Mouse (Mus musculus): Measurements from ENCODE around the gene Orai2.
"Not testable (repeated sequence)": the region's sequence is repeated elsewhere in the genome, so short reads cannot be mapped to it uniquely, and the experiment has no call there.

Orai2 gene

DNA sequence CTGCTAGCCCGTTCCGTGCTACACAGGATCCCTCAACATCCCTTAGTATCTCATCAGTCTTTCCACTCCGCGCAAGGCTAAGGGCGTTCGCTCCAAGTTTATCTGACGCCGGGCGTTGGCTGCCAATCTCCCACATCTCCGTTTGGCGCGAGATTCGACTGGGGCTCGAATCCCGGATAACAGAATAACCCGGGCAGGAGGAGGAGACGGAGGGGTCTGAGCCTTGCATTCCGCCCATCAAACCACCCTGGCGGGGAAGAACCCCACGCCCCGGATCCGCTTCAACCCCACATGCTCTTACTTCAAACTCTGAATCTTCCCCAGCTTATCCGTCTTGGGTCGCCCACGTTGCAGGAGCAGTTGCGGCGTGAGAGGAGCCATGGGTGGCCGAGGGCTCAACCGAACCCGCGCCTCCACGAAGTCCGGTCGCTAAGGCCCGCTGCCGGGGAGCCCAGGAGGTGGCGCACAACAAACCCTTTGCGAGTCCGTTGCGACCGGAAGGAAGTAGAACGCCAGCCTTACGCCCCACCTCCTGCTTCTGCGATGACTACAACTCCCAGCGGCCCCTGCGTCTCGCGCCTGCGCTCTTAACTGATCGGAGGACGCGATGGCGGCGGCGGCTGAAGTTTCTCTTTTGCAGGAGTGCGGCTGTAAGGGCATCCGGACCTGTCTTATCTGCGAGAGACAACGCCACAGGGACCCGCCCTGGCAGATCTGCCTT lies 34.8 kb downstream of the Orai2 start, which contains the start of the genes Lrwd1 and Alkbh4:
Lrwd1 (minus strand) TSS at position 504 of the 721 bp plus-strand sequence.
Alkbh4 (plus strand) TSS at position 576 of the 721 bp plus-strand sequence.
- peak; percentile 97 to 98 for DNase-seq

DNA sequence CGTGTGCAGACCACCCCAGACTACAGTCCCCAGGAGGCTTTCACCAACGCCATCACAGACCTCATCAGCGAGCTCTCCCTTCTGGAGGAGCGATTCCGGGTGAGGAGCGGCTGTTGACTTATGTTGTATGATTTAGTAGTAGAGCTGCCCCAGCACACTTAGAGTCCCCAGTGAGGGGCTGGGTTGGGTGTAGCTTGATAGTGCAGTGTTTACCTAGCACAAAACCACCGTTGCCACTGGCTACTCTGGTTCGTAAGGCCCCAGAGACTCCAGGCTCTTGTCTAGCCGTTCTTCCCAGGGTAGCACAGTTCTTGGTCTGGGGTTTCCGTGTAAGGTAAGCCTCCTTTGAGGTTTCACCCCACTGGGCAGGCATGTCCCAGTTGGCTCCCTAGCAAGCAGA lies 48.3 kb downstream of the Orai2 start:
- no peak for DNase-seq

GRCm38 (mm10) chr5:136116784-136117112 lies 53.8 kb downstream of the Orai2 start:
- DNase-seq: no peak

DNA sequence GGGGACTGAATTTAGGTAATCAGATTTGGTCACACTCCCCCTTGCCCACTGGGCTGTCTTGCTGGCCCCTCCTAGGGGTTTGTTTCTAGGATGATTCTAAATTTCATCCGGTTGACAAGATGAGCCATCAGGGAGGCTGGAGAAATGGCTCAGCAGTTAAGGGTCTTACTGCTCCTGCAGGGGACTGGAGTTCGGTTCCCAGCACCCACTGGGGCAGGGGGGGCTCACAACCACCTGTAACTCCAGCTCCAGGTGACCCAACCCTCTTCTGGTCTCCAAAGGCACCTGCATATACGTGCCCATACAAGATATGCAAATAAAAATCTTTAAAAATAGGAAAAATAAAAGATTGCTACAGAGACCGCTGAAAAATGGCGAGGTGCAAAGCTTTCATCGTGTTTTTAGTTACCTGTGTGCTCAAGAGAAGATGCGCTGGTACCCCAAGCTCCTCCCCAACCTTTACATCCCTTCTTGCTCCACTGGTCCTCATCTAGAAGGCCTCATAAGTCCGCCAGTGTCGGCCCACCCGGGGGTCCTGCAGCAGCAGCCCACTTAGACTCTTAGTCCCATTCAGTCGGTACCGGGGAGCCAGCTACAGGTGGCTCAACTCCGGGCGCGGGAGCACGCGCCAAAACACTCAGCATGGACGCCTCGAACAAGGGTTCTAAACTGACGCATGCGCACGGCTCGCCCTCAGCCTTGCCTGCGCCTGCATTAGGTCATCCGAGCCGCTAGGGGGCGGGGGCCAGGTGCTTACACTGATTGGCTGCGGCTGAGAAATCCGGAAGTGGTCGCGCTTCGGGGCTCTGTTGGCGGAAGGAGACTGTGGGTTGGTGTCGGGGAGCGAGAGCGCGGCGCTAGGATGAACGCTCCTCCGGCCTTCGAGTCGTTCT lies 54.4 kb downstream of the Orai2 start, which contains the start of gene Polr2j:
Polr2j (plus strand) TSS at position 741 of the 893 bp plus-strand sequence.
- DNase-seq: peak; percentile 98

GRCm38 (mm10) chr5:136113546-136113945 lies 57.0 kb downstream of the Orai2 start:
- not testable (repeated sequence) for DNase-seq

DNA sequence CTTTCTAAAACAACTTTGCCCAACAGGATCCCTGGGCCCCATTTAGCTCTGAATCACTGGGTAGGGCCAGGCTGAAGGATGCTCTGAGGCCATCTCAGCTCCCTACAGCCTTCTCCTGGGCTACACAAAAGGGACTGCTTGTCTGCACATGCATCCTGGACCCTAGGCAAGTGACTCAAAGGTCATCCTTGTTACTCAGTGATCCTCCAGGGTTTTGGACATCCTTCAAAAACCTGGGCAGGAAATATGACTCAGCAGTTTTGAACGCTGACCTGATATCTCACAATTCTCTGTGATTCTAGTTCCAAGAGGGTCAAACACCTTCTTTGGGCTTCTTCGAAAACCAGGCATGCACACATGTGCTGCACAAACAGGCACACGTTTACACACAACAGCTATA lies 61.5 kb downstream of the Orai2 start:
- DNase-seq: no peak

- no peak for DNase-seq
Measured at GRCm38 (mm10) chr5:136108486-136108885, 62.0 kb downstream of the Orai2 start.

- DNase-seq: peak; percentile 52 to 69
Measured at GRCm38 (mm10) chr5:136104511-136104910, 66.0 kb downstream of the Orai2 start.

GRCm38 (mm10) chr5:136102099-136102820 lies 68.3 kb downstream of the Orai2 start:
- DNase-seq: peak; percentile 80 to 87

- DNase-seq: peak in 1 of 2 experiments; percentile 25
Measured at GRCm38 (mm10) chr5:136098536-136098935, 72.0 kb downstream of the Orai2 start.

Measured in kidney, postnatal 4 days (tissue).